Mouse (Mus musculus) left cerebral cortex, postnatal 36 days (tissue): Measurements from ENCODE around the gene Prkn. TPM values are rescaled to one million over a fixed set of nuclear protein-coding genes. Genes with fewer than 3 reads are reported as not detected.
A peak's percentile ranks its signal among the peaks of the same experiment; 100 is the strongest.
"Not testable (repeated sequence)": the region's sequence is repeated elsewhere in the genome, so short reads cannot be mapped to it uniquely, and the experiment has no call there.

Source experiments
- DNase-seq, 2 experiments: peaks; one replicate each; pipeline ENCODE4 v3.0.0; 2021 to 2022; ENCODE audit warnings: low spot score in 2 of 2, mixed read lengths in 1 of 2
- intact Hi-C: fragments of 180-260 bp; cut with DNase I; formaldehyde crosslinking; loops from one replicate; pipeline ENCODE4 v1.15.1; 2025
- total RNA-seq, 2 experiments: library from RNA; stranded (reverse); gene quantifications; 2 replicates each; pipeline ENCODE4 v1.2.3; 2021

The Prkn gene
- total RNA-seq, 2 experiments from 2014 or later = 15.0 to 20.2 TPM

DNA sequence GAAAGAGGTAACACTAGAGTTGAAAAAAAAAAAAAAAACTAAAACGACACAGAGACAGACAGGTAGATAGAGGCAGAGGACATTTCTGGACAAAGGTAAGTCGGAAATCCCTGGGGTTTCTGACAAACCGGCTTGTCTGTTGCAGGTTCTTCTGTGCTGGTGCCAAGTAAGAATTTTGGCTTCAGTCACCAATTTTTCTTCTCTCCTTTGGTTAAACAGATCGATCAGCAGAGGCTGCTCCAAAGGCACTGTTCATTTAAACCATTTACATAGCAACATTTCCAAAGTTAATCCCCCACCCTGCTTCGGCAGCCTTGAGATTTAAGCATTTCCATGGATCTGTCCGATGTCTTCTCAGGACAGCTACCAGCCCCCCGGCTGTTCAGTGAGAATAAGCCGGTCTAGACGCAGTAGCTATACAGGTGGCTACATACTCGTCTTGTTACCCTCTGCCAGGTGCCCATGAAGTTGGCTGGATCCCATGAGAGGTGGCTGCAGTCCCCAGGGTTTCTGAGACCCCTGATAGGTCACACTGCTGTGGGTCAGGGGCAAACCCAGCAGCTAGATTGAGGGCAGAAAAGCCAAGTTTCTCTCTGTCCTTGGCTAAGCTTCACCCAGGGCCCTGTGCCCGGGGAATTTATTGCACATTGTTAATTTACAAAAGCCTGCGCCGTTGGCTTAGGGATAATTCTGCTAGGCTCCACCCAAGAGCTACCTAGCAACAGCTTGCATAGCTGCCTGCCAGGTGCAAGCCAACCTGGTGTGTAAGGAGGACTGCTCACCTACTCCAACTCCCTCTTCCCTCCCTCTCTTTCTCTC lies 1133.0 kb downstream of the Prkn start:
- DNase-seq = no peak
- intact Hi-C loops = loop anchor here (5.0 to 10.0 kb wide), 3 partner anchors 358 to 1656 kb away; partner anchors contain the start of genes Pacrg, Prkn and Qk

DNA sequence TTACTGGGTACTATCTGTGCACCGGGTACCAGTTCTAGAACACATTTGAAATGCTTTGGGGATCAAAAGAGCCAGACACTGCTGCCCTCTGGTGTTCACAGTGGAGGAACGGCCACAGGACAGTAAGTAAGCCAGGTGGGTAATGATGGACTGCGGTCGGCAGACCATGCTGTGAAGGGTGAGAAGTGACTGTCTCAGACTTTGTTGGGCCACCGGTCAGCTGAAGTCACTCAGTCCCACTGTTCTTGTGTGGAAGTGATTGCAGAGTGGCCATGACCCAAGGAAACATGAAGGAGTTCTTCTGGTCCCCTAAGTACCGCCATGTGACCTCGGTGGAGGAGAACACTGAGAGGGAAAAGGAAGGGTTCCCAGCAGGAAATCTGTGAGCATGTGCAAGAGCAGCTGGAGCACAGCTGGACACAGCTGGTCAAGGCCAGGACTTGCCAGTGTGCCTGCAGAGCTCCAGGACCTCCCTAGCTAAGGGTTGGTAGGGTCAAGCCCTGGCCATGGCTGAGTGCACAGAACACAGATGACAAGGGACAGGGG lies 1135.0 kb downstream of the Prkn start:
- intact Hi-C loops = loop anchor here (10.0 kb wide), 2 partner anchors 360 to 1130 kb away; partner anchors contain the start of genes Pacrg and Prkn
- peak; percentile 45 to 49 for DNase-seq

GRCm38 (mm10) chr17:11978260-11978821 lies 1138.2 kb downstream of the Prkn start:
- intact Hi-C loops = loop anchor here (10.0 kb wide), 2 partner anchors 364 to 1134 kb away; partner anchors contain the start of genes Pacrg and Prkn
- DNase-seq = peak in 1 of 2 experiments; percentile 14

GRCm38 (mm10) chr17:11981666-11982065 lies 1141.5 kb downstream of the Prkn start:
- no peak for DNase-seq
- intact Hi-C loops = no loop called here

GRCm38 (mm10) chr17:11988110-11988837 lies 1148.1 kb downstream of the Prkn start:
- intact Hi-C loops = no loop called here
- DNase-seq = no peak

DNA sequence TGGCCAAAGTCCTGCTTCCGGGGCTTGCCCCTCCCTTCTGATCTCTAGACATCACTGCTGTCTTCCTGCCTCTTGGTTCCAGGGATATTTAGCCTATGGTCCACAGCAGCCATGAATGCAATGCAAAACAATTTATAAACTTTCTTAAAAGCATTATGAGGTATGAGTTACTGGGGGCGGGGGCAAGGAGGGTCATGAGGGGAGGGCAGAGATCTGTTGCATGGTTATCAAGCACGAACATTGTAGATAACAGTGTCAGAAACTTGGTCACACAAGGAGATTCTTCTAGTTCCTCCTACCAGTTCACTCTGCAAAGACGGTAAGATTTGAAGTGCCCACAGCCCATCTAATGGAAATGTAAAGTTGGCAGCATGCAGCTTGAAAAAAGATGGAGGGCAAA lies 1149.1 kb downstream of the Prkn start:
- intact Hi-C loops = no loop called here
- DNase-seq = no peak

GRCm38 (mm10) chr17:11990386-11991087 lies 1150.4 kb downstream of the Prkn start:
- DNase-seq = no peak
- intact Hi-C loops = no loop called here

- DNase-seq = peak; percentile 32 to 44
- intact Hi-C loops = no loop called here
Measured at GRCm38 (mm10) chr17:11993249-11993648, 1153.1 kb downstream of the Prkn start.

DNA sequence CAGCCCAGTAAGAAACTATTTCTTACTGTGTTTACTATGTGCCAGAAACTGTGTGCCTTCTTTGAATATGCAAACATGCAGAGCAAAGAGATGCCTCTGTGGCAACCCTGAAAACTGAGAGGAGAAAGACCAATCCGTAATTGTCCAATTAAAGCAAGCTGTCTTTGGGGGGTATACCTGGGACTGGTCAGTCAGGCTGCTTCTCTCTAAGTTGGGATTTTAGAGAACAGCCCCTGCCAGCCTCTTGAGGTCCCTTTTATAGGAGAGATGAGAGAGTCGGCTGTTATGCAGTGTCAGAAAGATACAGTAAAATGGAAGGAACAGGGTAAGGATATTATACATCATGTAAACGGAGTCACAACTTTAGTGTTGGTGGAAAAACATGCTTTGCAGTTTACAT lies 1154.1 kb downstream of the Prkn start:
- intact Hi-C loops = no loop called here
- DNase-seq = no peak

DNA sequence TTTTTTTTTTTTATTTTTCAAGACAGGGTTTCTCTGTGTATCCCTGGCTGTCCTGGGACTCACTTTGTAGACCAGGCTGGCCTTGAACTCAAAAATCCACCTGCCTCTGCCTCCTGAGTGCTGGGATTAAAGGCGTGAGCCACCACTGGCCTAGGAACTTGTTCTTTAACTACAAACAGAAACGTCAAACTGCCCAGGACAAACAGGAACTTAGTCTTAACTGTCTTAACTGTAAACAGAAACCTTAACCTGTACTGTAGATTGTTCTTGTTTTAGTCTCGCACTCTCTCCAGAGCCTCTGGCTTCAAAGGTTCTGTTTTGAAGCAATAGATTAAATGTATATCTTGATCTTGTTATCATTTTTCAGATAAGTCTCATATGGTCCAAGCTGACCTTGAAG lies 1154.6 kb downstream of the Prkn start:
- intact Hi-C loops, DNase-seq: not testable (repeated sequence)

DNA sequence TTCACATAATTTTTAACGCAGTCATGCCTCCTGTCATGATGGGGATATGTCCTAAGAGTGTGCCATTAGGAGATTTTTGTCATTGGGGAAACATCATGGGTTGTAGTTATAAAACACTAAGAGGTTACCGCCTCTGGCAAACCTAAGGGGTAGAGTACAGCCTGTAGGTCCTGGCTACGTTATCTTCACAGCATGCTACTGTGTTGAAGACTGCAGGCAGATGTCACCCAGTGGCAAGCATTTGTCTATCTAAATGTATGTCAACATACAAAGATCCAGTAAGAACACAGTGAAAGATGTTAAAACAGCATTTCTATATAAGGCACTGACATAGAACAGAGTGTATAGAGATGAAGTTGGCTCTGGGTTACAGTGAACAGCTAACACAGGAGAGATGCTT lies 1155.3 kb downstream of the Prkn start:
- no peak for DNase-seq
- intact Hi-C loops = no loop called here

DNA sequence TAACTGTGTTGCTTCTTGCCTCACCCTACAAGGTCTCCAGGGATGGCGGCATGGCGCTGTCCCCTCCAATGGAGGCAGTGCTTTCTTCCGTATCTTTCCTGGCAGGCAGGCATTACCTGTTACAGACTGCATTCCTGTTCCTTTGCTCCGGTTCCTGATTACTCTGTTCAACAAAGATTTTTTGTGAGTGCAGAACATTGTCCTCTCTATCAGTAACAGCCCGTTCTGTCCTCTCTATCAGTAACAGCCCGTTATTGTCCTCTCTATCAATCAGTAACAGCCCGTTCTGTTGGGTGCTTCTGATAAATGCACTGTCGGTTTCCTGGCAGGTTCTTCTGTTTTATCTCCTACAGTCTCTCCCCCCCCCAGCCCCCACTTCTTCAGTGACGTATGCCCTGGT lies 1156.1 kb downstream of the Prkn start:
- intact Hi-C loops = no loop called here
- no peak for DNase-seq

DNA sequence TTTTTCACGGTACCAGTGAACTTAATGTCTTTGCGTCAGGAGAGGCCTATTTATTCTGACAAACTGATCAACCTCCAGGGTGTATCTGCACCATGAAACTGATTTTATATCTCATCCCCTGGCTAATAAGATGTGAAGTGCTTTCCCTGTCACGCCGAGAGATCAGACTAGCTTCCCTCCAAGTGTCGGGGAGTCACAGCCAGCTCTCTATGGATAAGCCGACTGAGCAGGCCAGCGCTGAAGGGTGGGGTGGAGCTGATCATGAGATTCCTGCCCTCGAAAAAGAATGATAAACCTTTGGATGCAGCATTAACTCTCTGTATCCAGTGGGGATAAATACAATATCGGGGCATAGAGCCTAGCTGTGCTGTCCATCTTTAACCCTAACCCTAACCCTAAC lies 1160.1 kb downstream of the Prkn start:
- intact Hi-C loops = no loop called here
- no peak for DNase-seq

DNA sequence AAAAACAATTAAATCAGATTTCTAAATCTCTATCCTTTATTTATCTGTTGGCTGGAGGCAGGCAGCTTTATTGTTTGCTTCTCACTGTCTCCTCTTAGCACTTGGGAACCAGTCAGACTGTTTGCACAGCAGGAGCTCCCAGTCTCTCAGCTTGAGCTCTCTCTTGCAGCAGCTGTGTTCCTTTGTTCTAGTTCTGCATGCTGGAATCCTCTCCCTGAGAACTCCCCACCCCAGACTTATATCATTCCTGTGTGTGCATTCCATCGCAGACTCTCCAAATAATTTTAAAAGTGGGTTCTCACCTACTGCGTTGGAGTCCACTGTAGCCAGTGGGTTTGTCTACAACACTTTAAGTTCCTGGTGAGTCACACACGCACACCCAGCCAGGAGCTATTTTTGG lies 1181.1 kb downstream of the Prkn start:
- intact Hi-C loops = no loop called here

DNA sequence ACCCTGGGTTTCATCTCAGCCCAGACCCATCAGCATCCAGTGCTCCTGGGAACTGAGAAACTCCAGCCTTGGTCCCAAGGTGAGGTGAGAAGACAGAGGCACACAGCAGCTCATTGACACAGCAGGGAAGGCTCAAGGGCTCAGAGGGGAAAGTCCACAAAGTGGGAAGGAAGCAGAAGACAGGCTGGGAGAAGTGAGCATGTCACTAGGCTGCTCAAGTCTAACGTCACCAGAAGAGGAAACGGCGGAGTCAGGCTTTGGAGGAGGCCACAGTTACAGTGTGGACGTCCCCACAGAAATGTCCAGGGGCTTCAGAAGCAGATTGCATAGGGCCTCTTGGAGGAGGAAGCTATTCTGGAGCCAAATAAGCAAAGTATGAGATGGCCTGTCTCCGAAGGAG lies 1189.2 kb downstream of the Prkn start:
- no peak for DNase-seq
- intact Hi-C loops = no loop called here

More for the DNA sequence above, 1181.1 kb downstream of the Prkn start:
- no peak for DNase-seq

DNA sequence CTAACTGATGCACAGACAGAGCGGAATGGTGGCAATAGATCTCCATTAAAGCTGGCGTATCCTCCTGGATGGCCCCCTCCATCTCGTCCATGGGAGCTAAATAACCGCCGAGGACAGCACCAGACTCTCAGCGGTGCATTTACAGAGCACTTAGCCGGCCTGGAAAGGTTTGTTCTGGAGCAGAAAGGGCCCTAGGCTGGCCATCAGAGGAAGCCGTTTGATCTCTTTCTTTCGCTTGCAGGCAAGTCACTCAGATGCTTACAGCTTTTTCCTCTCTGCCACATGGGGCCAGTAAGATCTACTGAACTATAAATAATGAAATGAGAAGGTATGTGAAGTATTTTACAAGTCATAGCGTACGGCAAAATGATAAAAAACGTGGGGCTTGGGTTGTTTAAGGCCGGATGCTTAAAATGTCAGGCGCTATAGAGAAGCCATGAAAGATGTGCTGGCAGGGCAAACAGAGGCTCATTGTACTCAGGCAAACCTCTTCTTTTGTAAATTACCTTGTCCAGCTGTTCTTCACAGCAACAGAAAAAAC lies 1189.8 kb downstream of the Prkn start:
- no peak for DNase-seq
- intact Hi-C loops = no loop called here

GRCm38 (mm10) chr17:12030556-12031160 lies 1190.5 kb downstream of the Prkn start:
- intact Hi-C loops = no loop called here
- no peak for DNase-seq

- DNase-seq = peak; percentile 55 to 57
- intact Hi-C loops = no loop called here
Measured at GRCm38 (mm10) chr17:12031203-12031942, 1191.2 kb downstream of the Prkn start.
